Mouse (Mus musculus): ENCODE measurements at regions not wholly inside any gene's neighbourhood (a gene's known extent, or its start where the extent isn't known, plus 50 kb on each side); places are given as distances from the start of the nearest gene placed in this dataset.

DNA sequence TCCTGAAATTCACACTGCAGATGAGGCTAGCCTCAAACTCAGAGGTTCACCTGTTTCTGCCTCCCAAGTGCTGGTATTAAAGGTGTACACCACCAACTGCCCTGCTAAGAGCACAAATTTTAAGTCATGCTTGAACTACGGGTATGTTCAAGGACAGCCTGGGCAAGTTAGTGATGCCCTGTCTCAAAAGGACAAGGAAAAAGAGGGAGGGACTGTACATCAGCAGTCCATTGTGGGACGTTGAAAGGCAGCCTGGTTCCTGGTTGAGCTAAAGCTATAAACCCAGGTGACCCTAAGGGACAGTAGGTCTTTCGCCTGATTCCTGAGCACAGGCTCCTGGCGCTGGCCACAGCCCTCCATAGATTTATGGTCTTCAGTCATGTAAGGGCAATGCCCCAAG is 51.0 kb upstream of the Ccn6 start:
- H3K36me3 ChIP-seq (ENCODE audit: control insufficient read depth, insufficient read depth, low read length), result no peaks in the 10 kb centered on the region
- ATAC-seq (ENCODE audit: low FRiP score), result no peak
- WGBS, result 91% methylated on average over 4 of the region's 4 CpGs
- no peak overlapping the region for H3K4me3 ChIP-seq (ENCODE audit: low read depth, low read length)
- H3K4me1 ChIP-seq (ENCODE audit: control insufficient read depth, insufficient read depth, low read length), result 0 out of 2 replicates have a peak, but pooled peaks cover 5% of the 10 kb centered on the region
- no peaks in the 10 kb centered on the region for H3K27me3 ChIP-seq (ENCODE audit: control insufficient read depth, insufficient read depth, low read length)
- DNase-seq (ENCODE audit: low spot score, missing footprints), result peak; percentile 79
- H3K4me2 ChIP-seq, result no peak overlapping the region
- no peak overlapping the region for H3K9ac ChIP-seq (ENCODE audit: low read length)
- no peak overlapping the region for H3K27ac ChIP-seq (ENCODE audit: low read depth, low read length)
- no peaks in the 10 kb centered on the region; the same call in 1 of the 2 replicates for H3K9me3 ChIP-seq (ENCODE audit: control insufficient read depth, low read length)
